Mouse (Mus musculus): ENCODE results near the gene Tpsg1. TPM values are rescaled to one million over a fixed set of nuclear protein-coding genes. Genes with fewer than 3 reads are reported as not detected.

The Tpsg1 gene
- polyA plus RNA-seq, 1 experiment = 0.17 TPM

- Histone ChIP-seq H3K4me3 (replicated peaks; ENCODE audit: extremely low read depth, low read depth, low read length) (no peak overlapping the region), H3K4me1 (ENCODE audit: control insufficient read depth, insufficient read depth, low read length) (no peaks in the 10 kb centered on the region)
- no peak for TF ChIP-seq CTCF (IDR thresholded peaks at IDR 0.05; ENCODE audit: insufficient read depth, low read length)
- no peak for TF ChIP-seq POLR2A (IDR thresholded peaks at IDR 0.05; ENCODE audit: borderline replicate concordance, extremely low read depth, low read depth, low read length)
- DNase-seq = no peak
- 42% methylated on average over 3 of the region's 3 CpGs for WGBS
These were observed 45.8 kb downstream of the Tpsg1 start for GRCm38 (mm10) chr17:25414917-25415316.

- no peak for DNase-seq
- 20% methylated on average over 6 of the region's 6 CpGs for WGBS
- no peak overlapping the region for H3K4me3 ChIP-seq (replicated peaks; ENCODE audit: extremely low read depth, low read depth, low read length)
- H3K4me1 ChIP-seq (ENCODE audit: control insufficient read depth, insufficient read depth, low read length) = no peaks in the 10 kb centered on the region
- TF ChIP-seq POLR2A (IDR thresholded peaks at IDR 0.05; ENCODE audit: borderline replicate concordance, extremely low read depth, low read depth, low read length) (no peak), CTCF (IDR thresholded peaks at IDR 0.05; ENCODE audit: insufficient read depth, low read length) (no peak)
These were observed 46.4 kb downstream of the Tpsg1 start for GRCm38 (mm10) chr17:25415421-25415913.

GRCm38 (mm10) chr17:25416219-25416618, 47.1 kb downstream of the Tpsg1 start:
- DNase-seq = no peak
- Histone ChIP-seq H3K4me3 (replicated peaks; ENCODE audit: extremely low read depth, low read depth, low read length) (no peak overlapping the region), H3K4me1 (ENCODE audit: control insufficient read depth, insufficient read depth, low read length) (no peaks in the 10 kb centered on the region)
- TF ChIP-seq CTCF (IDR thresholded peaks at IDR 0.05; ENCODE audit: insufficient read depth, low read length) = no peak
- TF ChIP-seq POLR2A (IDR thresholded peaks at IDR 0.05; ENCODE audit: borderline replicate concordance, extremely low read depth, low read depth, low read length) = no peak
- 20% methylated on average over 3 of the region's 3 CpGs for WGBS

- no peak overlapping the region for H3K4me3 ChIP-seq (replicated peaks; ENCODE audit: extremely low read depth, low read depth, low read length)
- H3K4me1 ChIP-seq (ENCODE audit: control insufficient read depth, insufficient read depth, low read length) = no peaks in the 10 kb centered on the region
- 58% methylated on average over 6 of the region's 6 CpGs for WGBS
- no peak for TF ChIP-seq POLR2A (IDR thresholded peaks at IDR 0.05; ENCODE audit: borderline replicate concordance, extremely low read depth, low read depth, low read length)
- TF ChIP-seq CTCF (IDR thresholded peaks at IDR 0.05; ENCODE audit: insufficient read depth, low read length) = no peak
- no peak for DNase-seq
These were observed 48.9 kb downstream of the Tpsg1 start for GRCm38 (mm10) chr17:25417990-25418389.

- WGBS = 35% methylated on average over 9 of the region's 9 CpGs
- H3K4me3 ChIP-seq (replicated peaks; ENCODE audit: extremely low read depth, low read depth, low read length) = no peak overlapping the region
- H3K4me1 ChIP-seq (ENCODE audit: control insufficient read depth, insufficient read depth, low read length) = no peaks in the 10 kb centered on the region
- TF ChIP-seq POLR2A (IDR thresholded peaks at IDR 0.05; ENCODE audit: borderline replicate concordance, extremely low read depth, low read depth, low read length) = no peak
- TF ChIP-seq CTCF (IDR thresholded peaks at IDR 0.05; ENCODE audit: insufficient read depth, low read length) = no peak
- no peak for DNase-seq
These were observed 49.9 kb downstream of the Tpsg1 start for GRCm38 (mm10) chr17:25418926-25419325.

GRCm38 (mm10) chr17:25420998-25421397, 51.9 kb downstream of the Tpsg1 start:
- WGBS = 83% methylated on average over 3 of the region's 3 CpGs
- DNase-seq = no peak
- no peak for TF ChIP-seq CTCF (IDR thresholded peaks at IDR 0.05; ENCODE audit: insufficient read depth, low read length)
- TF ChIP-seq POLR2A (IDR thresholded peaks at IDR 0.05; ENCODE audit: borderline replicate concordance, extremely low read depth, low read depth, low read length) = no peak
- H3K4me1 ChIP-seq (ENCODE audit: control insufficient read depth, insufficient read depth, low read length) = no peaks in the 10 kb centered on the region
- H3K4me3 ChIP-seq (replicated peaks; ENCODE audit: extremely low read depth, low read depth, low read length) = no peak overlapping the region

Other genes starting within 250 kb of the Tpsg1 start
- not detected in 2 replicates for gene Ptx4, start 248.5 kb upstream of the Tpsg1 start, polyA plus RNA-seq (2012; rRNA removed)
- 35.3 and 44.6 TPM in 2 replicates for gene Clcn7, start 235.9 kb upstream of the Tpsg1 start, polyA plus RNA-seq (2012; rRNA removed)
- not detected in 2 replicates for gene Ccdc154, start 206.8 kb upstream of the Tpsg1 start, polyA plus RNA-seq (2012; rRNA removed)
- 6.2 and 6.9 TPM in 2 replicates for gene Gm38655, start 193.8 kb upstream of the Tpsg1 start, polyA plus RNA-seq (2012; rRNA removed)
- gene BC003965, start 184.7 kb upstream of the Tpsg1 start, polyA plus RNA-seq (2012; rRNA removed) = 9.4 and 10.2 TPM in 2 replicates
- 29.8 and 32.0 TPM in 2 replicates for gene Unkl, start 180.9 kb upstream of the Tpsg1 start, polyA plus RNA-seq (2012; rRNA removed)
- gene Gnptg, start 129.1 kb upstream of the Tpsg1 start, polyA plus RNA-seq (2012; rRNA removed) = 46.3 and 55.6 TPM in 2 replicates
- gene Tsr3, start 129.1 kb upstream of the Tpsg1 start, polyA plus RNA-seq (2012; rRNA removed) = 16.9 TPM in 2 replicates
- 23.8 and 28.3 TPM in 2 replicates for gene Baiap3, start 112.9 kb upstream of the Tpsg1 start, polyA plus RNA-seq (2012; rRNA removed)
- gene Ube2i, start 94.7 kb upstream of the Tpsg1 start, polyA plus RNA-seq (2012; rRNA removed) = 138 and 178 TPM in 2 replicates
- gene Prss34, start 70.9 kb upstream of the Tpsg1 start, polyA plus RNA-seq (2012; rRNA removed) = 0.27 and 0.46 TPM in 2 replicates
- not detected in 2 replicates for gene Prss28, start 60.6 kb upstream of the Tpsg1 start, polyA plus RNA-seq (2012; rRNA removed)
- not detected in 2 replicates for gene Prss29, start 50.6 kb upstream of the Tpsg1 start, polyA plus RNA-seq (2012; rRNA removed)
- 0.27 and 0.32 TPM in 2 replicates for gene Tpsab1, start 23.7 kb upstream of the Tpsg1 start, polyA plus RNA-seq (2012; rRNA removed)
- 6.4 and 6.5 TPM in 2 replicates for gene Tpsb2, start 3.0 kb upstream of the Tpsg1 start, polyA plus RNA-seq (2012; rRNA removed)
- 1.9 and 3.2 TPM in 2 replicates for gene Cacna1h, start 64.5 kb downstream of the Tpsg1 start, polyA plus RNA-seq (2012; rRNA removed)
- gene Tekt4, start 85.3 kb downstream of the Tpsg1 start, polyA plus RNA-seq (2012; rRNA removed) = 11.4 and 11.9 TPM in 2 replicates
- gene Sstr5, start 128.0 kb downstream of the Tpsg1 start, polyA plus RNA-seq (2012; rRNA removed) = 0.06 and 0.08 TPM in 2 replicates
- 0.49 and 0.62 TPM in 2 replicates for gene Sox8, start 201.4 kb downstream of the Tpsg1 start, polyA plus RNA-seq (2012; rRNA removed)
- 15.8 and 22.4 TPM in 2 replicates for gene Lmf1, start 209.8 kb downstream of the Tpsg1 start, polyA plus RNA-seq (2012; rRNA removed)